Mouse (Mus musculus) kidney, embryonic 15.5 days (tissue): ENCODE measurements around the gene Tmem121b. TPM values are rescaled to one million over a fixed set of nuclear protein-coding genes. Genes with fewer than 3 reads are reported as not detected.

Experiments
- polyA plus RNA-seq: library from polyadenylated mRNA; unstranded; fragments of >200 nt; fragmentation: Nextera tagmentation; extraction: Ambion mirVana; gene quantifications from 2 replicates; pipeline ENCODE4 v1.2.1, GENCODE M21; 2015

The Tmem121b gene
- polyA plus RNA-seq, 1 experiment from 2014 or later = 0.13 TPM

Other genes starting within 250 kb of the Tmem121b start
- gene D330020A13Rik, start 199.4 kb downstream of the Tmem121b start, polyA plus RNA-seq = 0.52 and 0.81 TPM in 2 replicates
- gene B4galnt3, start 199.2 kb downstream of the Tmem121b start, polyA plus RNA-seq = 2.2 and 2.6 TPM in 2 replicates
- 47.6 and 50.3 TPM in 2 replicates for gene Kdm5a, start 129.7 kb downstream of the Tmem121b start, polyA plus RNA-seq
- 28.0 TPM in 2 replicates for gene Ccdc77, start 129.4 kb downstream of the Tmem121b start, polyA plus RNA-seq
- gene Il17ra, start 30.6 kb downstream of the Tmem121b start, polyA plus RNA-seq = 4.4 and 5.4 TPM in 2 replicates
- 19.4 and 19.8 TPM in 2 replicates for gene Hdhd5, start 37.5 kb upstream of the Tmem121b start, polyA plus RNA-seq
- gene Cecr2, start 172.6 kb upstream of the Tmem121b start, polyA plus RNA-seq = 5.9 and 6.7 TPM in 2 replicates